Mouse (Mus musculus) activated CD4-positive, CD25-positive, alpha-beta regulatory T cell (primary cell): ENCODE results near the gene Olfr102. TPM values are rescaled to one million over a fixed set of nuclear protein-coding genes. Genes with fewer than 3 reads are reported as not detected.

Experiments used
- polyA plus RNA-seq, 2 experiments: library from polyadenylated mRNA; unstranded; fragments of 100-300 nt; shearing (Covaris generic); gene quantifications; one replicate each; pipeline ENCODE4 v1.2.1; 2017

The Olfr102 gene
- polyA plus RNA-seq = under 1 TPM in 1 of 2 experiments, not detected in 1; 0.39 TPM

DNA sequence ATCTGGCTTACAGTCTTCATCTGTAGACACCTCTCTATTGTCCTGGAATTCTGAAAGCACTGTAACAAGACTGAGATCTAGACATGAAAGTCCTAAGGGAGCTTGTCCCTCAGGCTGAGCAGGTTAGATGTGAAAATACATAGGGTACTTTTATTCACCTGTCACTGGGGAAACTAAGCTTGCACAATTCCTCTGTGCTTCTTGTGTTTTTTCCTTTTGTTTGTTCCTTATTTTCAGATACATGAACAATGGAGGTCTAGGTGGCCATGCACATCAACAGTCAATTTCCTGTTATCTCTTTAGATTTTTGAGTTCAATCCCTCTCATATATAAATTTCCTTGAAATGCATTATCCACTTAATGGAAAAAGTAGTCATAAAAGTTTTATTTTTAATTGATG is at the start of gene Olfr102:
Gene Olfr102 (minus strand): TSS at position 101 of the 400 bp plus-strand sequence.

DNA sequence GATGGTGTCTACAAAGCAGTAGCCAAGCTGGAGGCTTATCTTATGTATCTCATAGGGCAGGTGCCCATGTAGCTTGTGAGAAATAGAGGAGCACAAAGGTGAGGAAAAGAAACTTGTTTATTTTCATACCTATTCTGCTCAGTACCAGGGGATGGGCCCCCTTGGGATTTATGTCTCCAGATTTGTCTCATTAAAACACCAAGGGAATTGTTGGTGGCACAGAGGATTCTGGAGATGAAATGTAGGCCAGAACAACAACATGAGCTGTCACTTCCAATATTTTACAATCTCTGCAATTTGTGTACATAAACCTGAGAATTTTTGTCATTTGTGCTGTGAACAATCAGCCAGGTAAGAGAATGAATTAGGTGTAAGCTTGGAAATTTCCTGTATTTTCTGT is 42.4 kb upstream of the Olfr102 start, which contains the start of gene Olfr104-ps:
Gene Olfr104-ps (plus strand): TSS at position 301 of the 400 bp plus-strand sequence.

GRCm38 (mm10) chr17:37339598-37339997 is 22.7 kb upstream of the Olfr102 start, which contains the start of gene Olfr103:
Olfr103 (minus strand) TSS chr17:37339698.

DNA sequence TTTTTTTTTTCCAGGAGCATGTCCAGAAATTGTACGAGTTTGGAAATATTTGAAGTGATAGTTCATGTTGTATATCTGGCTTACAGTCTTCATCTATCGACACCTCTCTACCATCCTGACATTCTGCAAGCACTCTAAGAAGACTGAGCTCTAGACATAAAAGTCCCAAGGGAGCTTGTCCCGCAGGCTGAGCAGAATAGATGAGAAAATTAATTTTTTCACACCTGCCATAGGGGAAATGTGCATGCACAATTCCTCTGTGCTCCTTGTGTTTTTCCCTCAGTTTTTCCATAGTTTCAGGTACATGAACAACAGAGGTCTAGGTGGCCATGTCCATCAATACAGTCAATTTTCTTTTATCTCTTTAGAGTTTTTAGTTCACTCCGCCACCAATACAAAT is 12.6 kb downstream of the Olfr102 start, which contains the start of gene Olfr101:
Gene Olfr101 (minus strand): TSS at position 101 of the 400 bp plus-strand sequence.

GRCm38 (mm10) chr17:37283360-37283759 is 33.5 kb downstream of the Olfr102 start, which contains the start of gene Olfr99:
Olfr99 (minus strand) TSS chr17:37283460.

GRCm38 (mm10) chr17:37270058-37270701 is 46.7 kb downstream of the Olfr102 start, which contains the start of gene H2-M3:
H2-M3 (plus strand) TSS chr17:37270220.

GRCm38 (mm10) chr17:37263626-37264025 is 53.2 kb downstream of the Olfr102 start, which contains the start of gene Olfr98:
Olfr98 (minus strand) TSS chr17:37263749.

Other genes with a start within 250 kb of the Olfr102 start
- not detected for gene Olfr90, start 228.6 kb downstream of the Olfr102 start, polyA plus RNA-seq
- gene Olfr91, start 218.8 kb downstream of the Olfr102 start, polyA plus RNA-seq = under 1 TPM in 1 of 2 experiments, not detected in 1; 0.21 TPM
- not detected for gene Olfr92, start 197.0 kb downstream of the Olfr102 start, polyA plus RNA-seq
- not detected for gene Olfr93, start 155.6 kb downstream of the Olfr102 start, polyA plus RNA-seq
- 1 to 10 TPM in 1 of 2 experiments, under 1 TPM in 1; 0.52 to 2.0 TPM for gene Ubd, start 123.2 kb downstream of the Olfr102 start, polyA plus RNA-seq
- not detected for gene Olfr94, start 116.1 kb downstream of the Olfr102 start, polyA plus RNA-seq
- gene Olfr95, start 103.9 kb downstream of the Olfr102 start, polyA plus RNA-seq = not detected
- not detected for gene Olfr96, start 96.9 kb downstream of the Olfr102 start, polyA plus RNA-seq
- gene Olfr97, start 79.7 kb downstream of the Olfr102 start, polyA plus RNA-seq = not detected
- gene Olfr98, start 53.3 kb downstream of the Olfr102 start, polyA plus RNA-seq = not detected
- 100 to 1,000 TPM; 112 to 128 TPM for gene H2-M3, start 46.8 kb downstream of the Olfr102 start, polyA plus RNA-seq
- 1 to 10 TPM; 2.3 to 3.6 TPM for gene Olfr99, start 33.6 kb downstream of the Olfr102 start, polyA plus RNA-seq
- gene Olfr101, start 12.7 kb downstream of the Olfr102 start, polyA plus RNA-seq = under 1 TPM; 0.06 to 0.43 TPM
- gene Olfr103, start 22.6 kb upstream of the Olfr102 start, polyA plus RNA-seq = not detected
- not detected for gene Olfr104-ps, start 42.5 kb upstream of the Olfr102 start, polyA plus RNA-seq
- not detected for gene Olfr105-ps, start 62.0 kb upstream of the Olfr102 start, polyA plus RNA-seq
- not detected for gene Olfr106-ps, start 73.3 kb upstream of the Olfr102 start, polyA plus RNA-seq
- under 1 TPM; 0.04 to 0.09 TPM for gene Olfr107, start 82.2 kb upstream of the Olfr102 start, polyA plus RNA-seq
- not detected for gene Olfr108, start 128.4 kb upstream of the Olfr102 start, polyA plus RNA-seq
- under 1 TPM in 1 of 2 experiments, not detected in 1; 0.10 TPM for gene Olfr109, start 141.9 kb upstream of the Olfr102 start, polyA plus RNA-seq
- gene H2-M2, start 166.5 kb upstream of the Olfr102 start, polyA plus RNA-seq = 1 to 10 TPM in 1 of 2 experiments, under 1 TPM in 1; 0.37 to 2.2 TPM
- not detected for gene Olfr110, start 175.4 kb upstream of the Olfr102 start, polyA plus RNA-seq
- gene Olfr111, start 191.0 kb upstream of the Olfr102 start, polyA plus RNA-seq = not detected